Mouse (Mus musculus) hindbrain, postnatal 0 days (tissue): ENCODE measurements around the gene Mfsd5. TPM values are rescaled to one million over a fixed set of nuclear protein-coding genes. Genes with fewer than 3 reads are reported as not detected.

Experiments
- ATAC-seq: fragments of 200-750 bp; cut with Nextera tagmentation; 2 replicates; pipeline ENCODE4 v1.8.0; 2017; ENCODE audit warnings: mild to moderate bottlenecking, moderate TSS enrichment, moderate library complexity
- DNase-seq: peaks from one replicate; pipeline ENCODE4 v3.0.0-alpha.2; 2015; ENCODE audit warnings: low spot score
- H3K27ac ChIP-seq: fragments of 300-500 bp; sonication (generic); 2 replicates; pipeline ENCODE4 v1.5.1; 2014; ENCODE audit warnings: mild to moderate bottlenecking
- H3K27me3 ChIP-seq: fragments of 300-500 bp; sonication (generic); 2 replicates; pipeline ENCODE4 v1.6.1; 2014; ENCODE audit warnings: low read length, mixed read lengths; ENCODE audit not compliant: insufficient read depth
- H3K36me3 ChIP-seq: fragments of 300-500 bp; sonication (generic); 2 replicates; pipeline ENCODE4 v1.6.1; 2014; ENCODE audit warnings: low read length, mixed read lengths; ENCODE audit not compliant: insufficient read depth
- H3K4me1 ChIP-seq: fragments of 300-500 bp; sonication (generic); 2 replicates; pipeline ENCODE4 v1.6.1; 2014; ENCODE audit warnings: antibody characterized with exemption, low read length, mixed read lengths; ENCODE audit not compliant: insufficient read depth
- H3K4me2 ChIP-seq: fragments of 300-500 bp; sonication (generic); 2 replicates; pipeline ENCODE4 v1.6.1; 2014; ENCODE audit warnings: low read depth, mild to moderate bottlenecking, low read length, moderate library complexity, mixed read lengths
- H3K4me3 ChIP-seq: fragments of 300-500 bp; sonication (generic); 2 replicates; pipeline ENCODE4 v1.5.1; 2014; ENCODE audit warnings: low read length
- H3K9ac ChIP-seq: fragments of 300-500 bp; sonication (generic); replicated peaks from 2 replicates; pipeline ENCODE4 v1.6.1; 2014; ENCODE audit warnings: mild to moderate bottlenecking, low read length, moderate library complexity, mixed read lengths
- H3K9me3 ChIP-seq: fragments of 300-500 bp; sonication (generic); 2 replicates; pipeline ENCODE4 v1.6.1; 2016; ENCODE audit warnings: low read length, mixed read lengths
- CTCF ChIP-seq: IDR thresholded peaks from 2 replicates; pipeline ENCODE4 v1.5.1; 2016; ENCODE audit warnings: antibody characterized with exemption, control low read depth, low read depth
- WGBS: fragments of 180-500 bp; shearing (Covaris S2); extraction: QIAGEN DNeasy Blood & Tissue Kit; methylation state at CpG from one replicate; pipeline ENCODE4 v1.1.7; 2014; 5-methylcytosine and 5-hydroxymethylcytosine counted together
- polyA plus RNA-seq: library from polyadenylated mRNA; unstranded; fragments of >200 nt; fragmentation: Nextera tagmentation; extraction: Ambion mirVana; gene quantifications from 2 replicates; pipeline ENCODE4 v1.2.1, GENCODE M21; 2015
- total RNA-seq: library from RNA; depleted of rRNA; stranded (reverse); fragments of >200 nt; gene quantifications from 2 replicates; pipeline ENCODE4 v1.2.3, GENCODE M21; 2014

The Mfsd5 gene
- total and polyA plus RNA-seq, 2 experiments from 2014 or later, result 52.3 to 68.3 TPM

- H3K27ac ChIP-seq, result peak overlapping the region; percentile 77; the same call in 1 of the 2 replicates
- H3K9me3 ChIP-seq, result no peaks in the 10 kb centered on the region
- H3K9ac ChIP-seq, result no peak overlapping the region; the same call in 1 of the 2 replicates
- DNase-seq (no peak), ATAC-seq (no peak)
- no peaks in the 10 kb centered on the region for H3K36me3 ChIP-seq
- H3K4me1 ChIP-seq, result peaks cover 9% of the 10 kb centered on the region; the same call in 1 of the 2 replicates
- peaks cover under 1% of the 10 kb centered on the region; the same call in 1 of the 2 replicates for H3K27me3 ChIP-seq
- WGBS, result 10% methylated on average over 8 of the region's 8 CpGs
- peak overlapping the region; percentile 86 for H3K4me2 ChIP-seq
- no peak for TF ChIP-seq CTCF
- peak overlapping the region; percentile 57 for H3K4me3 ChIP-seq
Measured at GRCm38 (mm10) chr15:102248131-102248811, 31.0 kb upstream of the Mfsd5 start.

- H3K4me2 ChIP-seq, result no peak overlapping the region
- no peak for TF ChIP-seq CTCF
- no peak overlapping the region for H3K9ac ChIP-seq
- no peaks in the 10 kb centered on the region for H3K9me3 ChIP-seq
- H3K27me3 ChIP-seq, result no peaks in the 10 kb centered on the region; the same call in 1 of the 2 replicates
- no peak overlapping the region for H3K4me3 ChIP-seq
- no peak for DNase-seq
- no peaks in the 10 kb centered on the region for H3K36me3 ChIP-seq
- ATAC-seq, result no peak
- H3K4me1 ChIP-seq, result 0 out of 2 replicates have a peak, but pooled peaks cover 6% of the 10 kb centered on the region
- H3K27ac ChIP-seq, result no peak overlapping the region
- 10% methylated on average over 3 of the region's 3 CpGs for WGBS
Measured at GRCm38 (mm10) chr15:102248812-102249191, 30.5 kb upstream of the Mfsd5 start.

DNA sequence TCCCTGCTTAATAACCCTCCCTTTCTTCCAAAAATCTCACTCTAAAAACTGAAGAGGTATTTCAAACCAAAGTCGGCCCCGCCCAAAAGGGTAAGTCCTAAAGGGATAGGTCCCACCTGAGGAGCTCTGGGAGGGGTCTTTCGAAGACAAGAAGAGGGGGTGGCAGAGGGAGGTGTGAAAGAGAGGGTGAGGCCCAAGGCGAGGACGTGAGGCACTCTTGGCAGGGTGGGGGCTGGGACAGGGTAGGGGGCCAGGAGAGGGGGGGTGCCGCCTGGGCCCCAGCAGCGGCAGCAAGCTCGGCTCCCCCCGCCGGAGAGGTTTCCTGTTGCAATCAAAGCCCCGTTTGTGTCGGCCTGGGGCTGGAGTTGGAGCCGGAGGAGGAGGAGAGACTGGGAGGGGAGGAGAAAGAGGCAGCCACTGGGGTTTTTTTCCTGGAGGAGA is 30.0 kb upstream of the Mfsd5 start:
- Histone ChIP-seq H3K4me3 (no peak overlapping the region), H3K4me2 (peak overlapping the region; percentile 23; the same call in 1 of the 2 replicates), H3K9me3 (no peaks in the 10 kb centered on the region), H3K9ac (no peak overlapping the region), H3K4me1 (0 out of 2 replicates have a peak, but pooled peaks cover 6% of the 10 kb centered on the region), H3K27me3 (no peaks in the 10 kb centered on the region), H3K36me3 (no peaks in the 10 kb centered on the region), H3K27ac (peak overlapping the region; percentile 51; the same call in 1 of the 2 replicates)
- DNase-seq, result no peak
- no peak for TF ChIP-seq CTCF
- no peak for ATAC-seq
- WGBS, result 7% methylated on average over 13 of the region's 13 CpGs

DNA sequence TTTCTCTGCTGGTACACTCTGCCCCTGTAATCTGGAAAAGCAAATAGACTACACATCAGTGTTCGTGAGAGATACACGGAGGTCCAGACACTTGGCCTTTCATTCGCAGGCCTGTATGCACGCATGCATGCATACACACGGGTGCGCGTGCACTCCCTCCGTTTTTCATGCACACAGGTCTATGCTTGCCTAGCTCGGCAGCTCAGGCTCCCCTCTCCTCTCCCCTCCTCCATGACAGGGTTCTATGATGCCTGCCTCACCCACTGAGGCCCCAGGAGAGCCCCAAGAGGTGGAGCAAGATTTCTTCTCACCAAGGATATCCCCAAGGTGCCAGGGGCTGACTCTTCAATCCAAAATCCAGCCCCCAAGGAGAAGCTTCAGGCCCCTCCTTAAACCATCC is 29.3 kb upstream of the Mfsd5 start:
- H3K36me3 ChIP-seq, result no peaks in the 10 kb centered on the region
- H3K9me3 ChIP-seq, result no peaks in the 10 kb centered on the region
- 0 out of 2 replicates have a peak, but pooled peaks cover 2% of the 10 kb centered on the region for H3K27me3 ChIP-seq
- H3K4me1 ChIP-seq, result 0 out of 2 replicates have a peak, but pooled peaks cover 3% of the 10 kb centered on the region
- H3K4me2 ChIP-seq, result no peak overlapping the region
- H3K4me3 ChIP-seq, result no peak overlapping the region
- no peak overlapping the region for H3K9ac ChIP-seq
- TF ChIP-seq CTCF, result no peak
- H3K27ac ChIP-seq, result peak overlapping the region; percentile 51; the same call in 1 of the 2 replicates
- DNase-seq, result no peak
- ATAC-seq, result no peak
- WGBS, result 60% methylated on average over 9 of the region's 9 CpGs

GRCm38 (mm10) chr15:102250521-102250920 is 28.7 kb upstream of the Mfsd5 start:
- H3K4me3 ChIP-seq, result no peak overlapping the region
- no peaks in the 10 kb centered on the region for H3K4me1 ChIP-seq
- 0 out of 2 replicates have a peak, but pooled peaks cover 5% of the 10 kb centered on the region for H3K27me3 ChIP-seq
- H3K9ac ChIP-seq, result no peak overlapping the region
- no peak for DNase-seq
- no peaks in the 10 kb centered on the region for H3K36me3 ChIP-seq
- no peak for TF ChIP-seq CTCF
- 68% methylated on average over 5 of the region's 5 CpGs for WGBS
- no peak for ATAC-seq
- no peaks in the 10 kb centered on the region for H3K9me3 ChIP-seq
- H3K27ac ChIP-seq, result no peak overlapping the region
- H3K4me2 ChIP-seq, result no peak overlapping the region

DNA sequence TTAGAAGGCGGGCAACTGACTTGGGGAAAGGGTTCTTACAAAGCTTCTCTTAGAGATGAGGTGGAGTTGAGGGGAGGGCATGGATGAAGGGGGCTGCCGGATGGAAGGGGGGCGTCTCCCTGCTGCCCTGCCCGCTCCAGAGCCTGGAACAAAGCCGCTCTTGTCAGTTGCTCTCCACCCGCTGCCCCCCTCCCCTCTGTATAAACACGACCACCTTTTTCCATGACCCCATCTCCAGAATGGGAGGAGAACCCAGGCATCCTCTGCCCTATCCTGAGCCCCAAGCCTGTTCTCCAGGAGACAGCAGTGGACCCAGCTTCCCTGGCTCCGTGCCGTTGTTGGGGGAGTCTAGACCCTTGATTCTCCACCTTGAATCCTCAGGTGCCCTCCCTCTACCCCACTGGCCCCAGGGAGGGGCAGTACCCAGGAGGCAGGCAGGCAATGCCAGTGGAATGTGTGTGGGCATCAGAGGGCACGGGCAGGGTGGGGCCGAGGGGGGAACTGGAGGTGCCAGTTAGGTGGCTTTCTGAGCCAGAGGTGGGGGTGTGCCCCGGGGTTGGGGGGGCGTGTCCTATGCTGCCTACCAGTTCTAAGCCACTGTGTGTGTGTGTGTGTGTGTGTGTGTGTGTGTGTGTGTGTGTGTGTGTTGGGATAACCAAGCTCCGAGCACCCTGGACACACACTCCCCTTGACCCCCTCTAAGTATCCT is 23.6 kb upstream of the Mfsd5 start:
- Histone ChIP-seq H3K4me3 (no peak overlapping the region), H3K27ac (no peak overlapping the region), H3K4me1 (peaks cover 4% of the 10 kb centered on the region; the same call in 1 of the 2 replicates), H3K9ac (no peak overlapping the region), H3K9me3 (no peaks in the 10 kb centered on the region), H3K36me3 (no peaks in the 10 kb centered on the region), H3K27me3 (peaks cover 5% of the 10 kb centered on the region; the same call in 1 of the 2 replicates), H3K4me2 (peak overlapping the region; percentile 25; the same call in 1 of the 2 replicates)
- DNase-seq (no peak), ATAC-seq (no peak)
- WGBS, result 45% methylated on average over 14 of the region's 14 CpGs
- no peak for TF ChIP-seq CTCF
